Mouse (Mus musculus) heart, postnatal 0 days (tissue): Measurements from ENCODE around the gene Otx2. TPM values are rescaled to one million over a fixed set of nuclear protein-coding genes. Genes with fewer than 3 reads are reported as not detected.

Experiments
- ATAC-seq: fragments of 200-750 bp; cut with Nextera tagmentation; 2 replicates; pipeline ENCODE4 v1.8.0; 2017; ENCODE audit warnings: low read depth, moderate number of reproducible peaks, moderate library complexity; ENCODE audit not compliant: insufficient read depth
- DNase-seq: peaks from one replicate; pipeline ENCODE4 v3.0.0-alpha.2; 2016; ENCODE audit warnings: low spot score
- H3K27ac ChIP-seq: fragments of 300-500 bp; sonication (generic); 2 replicates; pipeline ENCODE4 v1.5.1; 2014; ENCODE audit warnings: low read depth, mild to moderate bottlenecking
- H3K27me3 ChIP-seq: fragments of 300-500 bp; sonication (generic); 2 replicates; pipeline ENCODE4 v1.6.1; 2014; ENCODE audit warnings: low read length, mixed read lengths; ENCODE audit not compliant: control insufficient read depth, insufficient read depth
- H3K36me3 ChIP-seq: fragments of 300-500 bp; sonication (generic); replicated peaks from 2 replicates; pipeline ENCODE4 v1.6.1; 2014; ENCODE audit warnings: low read length, mixed read lengths; ENCODE audit not compliant: control insufficient read depth, insufficient read depth
- H3K4me1 ChIP-seq: fragments of 300-500 bp; sonication (generic); 2 replicates; pipeline ENCODE4 v1.6.1; 2014; ENCODE audit warnings: antibody characterized with exemption; ENCODE audit not compliant: control insufficient read depth, insufficient read depth
- H3K4me2 ChIP-seq: fragments of 300-500 bp; sonication (generic); 2 replicates; pipeline ENCODE4 v1.6.1; 2014; ENCODE audit warnings: low read depth, mild to moderate bottlenecking, low read length, moderate library complexity
- H3K4me3 ChIP-seq: fragments of 300-500 bp; sonication (generic); 2 replicates; pipeline ENCODE4 v1.5.1; 2014; ENCODE audit warnings: low read depth, low read length
- H3K9ac ChIP-seq: fragments of 300-500 bp; sonication (generic); replicated peaks from 2 replicates; pipeline ENCODE4 v1.6.1; 2014; ENCODE audit warnings: low read depth, low read length, mixed read lengths
- H3K9me3 ChIP-seq: fragments of 300-500 bp; sonication (generic); replicated peaks from 2 replicates; pipeline ENCODE4 v1.6.1; 2016; ENCODE audit warnings: low read length; ENCODE audit not compliant: control insufficient read depth
- CTCF ChIP-seq: IDR thresholded peaks from 2 replicates; pipeline ENCODE4 v1.5.1; 2016; ENCODE audit warnings: antibody characterized with exemption, control low read depth, low read depth
- EP300 ChIP-seq: IDR thresholded peaks from 2 replicates; pipeline ENCODE4 v1.6.1; 2016; ENCODE audit warnings: antibody characterized with exemption, low read depth
- WGBS: fragments of 180-500 bp; shearing (Covaris S2); extraction: QIAGEN DNeasy Blood & Tissue Kit; methylation state at CpG from one replicate; pipeline ENCODE4 v1.1.7; 2014; 5-methylcytosine and 5-hydroxymethylcytosine counted together
- polyA plus RNA-seq: library from polyadenylated mRNA; unstranded; fragments of >200 nt; fragmentation: Nextera tagmentation; extraction: Ambion mirVana; gene quantifications from 2 replicates; pipeline ENCODE4 v1.2.1, GENCODE M21; 2015
- total RNA-seq: library from RNA; depleted of rRNA; stranded (reverse); fragments of >200 nt; gene quantifications from 2 replicates; pipeline ENCODE4 v1.2.3, GENCODE M21; 2014; ENCODE audit warnings: low replicate concordance

The Otx2 gene
- total and polyA plus RNA-seq, 2 experiments from 2014 or later = not detected

- Histone ChIP-seq H3K4me2 (no peak overlapping the region), H3K4me1 (no peaks in the 10 kb centered on the region), H3K27me3 (peaks cover 100% of the 10 kb centered on the region), H3K9me3 (no peaks in the 10 kb centered on the region), H3K36me3 (no peaks in the 10 kb centered on the region), H3K9ac (no peak overlapping the region), H3K27ac (no peak overlapping the region), H3K4me3 (no peak overlapping the region)
- no peak for TF ChIP-seq CTCF
- TF ChIP-seq EP300 = no peak
- ATAC-seq (no peak), DNase-seq (no peak)
- 47% methylated on average over 4 of the region's 4 CpGs for WGBS
Measured at GRCm38 (mm10) chr14:48670761-48671479, 2.7 kb downstream of the Otx2 start.

GRCm38 (mm10) chr14:48670258-48670630, 3.4 kb downstream of the Otx2 start:
- Histone ChIP-seq H3K4me3 (no peak overlapping the region), H3K9ac (no peak overlapping the region), H3K27ac (no peak overlapping the region), H3K27me3 (peaks cover 100% of the 10 kb centered on the region), H3K9me3 (no peaks in the 10 kb centered on the region), H3K4me2 (no peak overlapping the region), H3K36me3 (no peaks in the 10 kb centered on the region), H3K4me1 (no peaks in the 10 kb centered on the region)
- ATAC-seq (no peak), DNase-seq (no peak)
- TF ChIP-seq EP300 = no peak
- TF ChIP-seq CTCF = no peak
- WGBS = 15% methylated on average over 3 of the region's 3 CpGs

- DNase-seq = no peak
- TF ChIP-seq EP300 (no peak), CTCF (no peak)
- Histone ChIP-seq H3K4me1 (no peaks in the 10 kb centered on the region), H3K36me3 (no peaks in the 10 kb centered on the region), H3K4me3 (no peak overlapping the region), H3K27ac (no peak overlapping the region), H3K4me2 (no peak overlapping the region), H3K27me3 (peaks cover 100% of the 10 kb centered on the region), H3K9me3 (no peaks in the 10 kb centered on the region), H3K9ac (no peak overlapping the region)
- 7% methylated on average over 18 of the region's 18 CpGs for WGBS
- ATAC-seq = no peak
Measured at GRCm38 (mm10) chr14:48669541-48670257, 3.9 kb downstream of the Otx2 start.

GRCm38 (mm10) chr14:48668761-48669303, 4.8 kb downstream of the Otx2 start:
- ATAC-seq (no peak), DNase-seq (no peak)
- Histone ChIP-seq H3K9me3 (no peaks in the 10 kb centered on the region), H3K4me2 (no peak overlapping the region), H3K27ac (no peak overlapping the region), H3K4me3 (no peak overlapping the region; the same call in 1 of the 2 replicates), H3K4me1 (no peaks in the 10 kb centered on the region), H3K36me3 (no peaks in the 10 kb centered on the region), H3K9ac (no peak overlapping the region), H3K27me3 (peaks cover 98% of the 10 kb centered on the region)
- WGBS = 1% methylated on average over 29 of the region's 29 CpGs
- no peak for TF ChIP-seq CTCF
- TF ChIP-seq EP300 = no peak

GRCm38 (mm10) chr14:48668051-48668481, 5.6 kb downstream of the Otx2 start:
- WGBS = 8% methylated on average over 11 of the region's 11 CpGs
- Histone ChIP-seq H3K27me3 (peaks cover 98% of the 10 kb centered on the region), H3K4me2 (no peak overlapping the region), H3K27ac (no peak overlapping the region), H3K9me3 (no peaks in the 10 kb centered on the region), H3K36me3 (no peaks in the 10 kb centered on the region), H3K4me1 (no peaks in the 10 kb centered on the region), H3K4me3 (no peak overlapping the region), H3K9ac (no peak overlapping the region)
- TF ChIP-seq EP300 (no peak), CTCF (no peak)
- DNase-seq (no peak), ATAC-seq (no peak)
